Mouse (Mus musculus): ENCODE measurements at regions not wholly inside any gene's neighbourhood (a gene's known extent, or its start where the extent isn't known, plus 50 kb on each side); places are given as distances from the start of the nearest gene placed in this dataset.

DNA sequence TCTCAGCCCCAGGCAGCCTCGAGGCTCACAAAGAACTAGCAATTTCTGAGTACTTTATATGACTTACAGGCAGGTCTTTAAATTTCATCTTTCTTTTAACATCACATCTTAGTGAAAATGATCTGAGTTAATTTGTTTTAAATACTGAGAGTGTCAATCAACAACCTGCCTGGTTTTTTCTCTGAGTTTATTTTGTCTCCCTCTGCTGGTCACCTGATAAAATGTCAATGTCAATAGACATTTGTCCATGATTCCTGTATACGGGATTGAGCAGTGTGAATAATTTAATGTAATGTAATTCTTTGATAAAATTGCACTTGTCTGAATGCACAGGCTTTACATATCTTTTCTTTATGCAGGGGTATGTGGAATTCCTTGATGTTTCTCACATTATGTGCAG, 1070.4 kb upstream of the Tacstd2 start:
- no peak for DNase-seq

Measured in kidney, adult 18-20 months (tissue).